Mouse (Mus musculus) G1E (cell line): Measurements from ENCODE around the gene Eef1akmt4. TPM values are rescaled to one million over a fixed set of nuclear protein-coding genes. Genes with fewer than 3 reads are reported as not detected.
A peak's percentile ranks its signal among the peaks of the same experiment; 100 is the strongest.

Experiments used
- ATAC-seq: 2 replicates; pipeline ENCODE4 v1.8.0; 2016; ENCODE audit warnings: mild to moderate bottlenecking; ENCODE audit not compliant: insufficient number of reproducible peaks, poor library complexity, low FRiP score, severe bottlenecking; ENCODE audit errors: extremely low read depth
- DNase-seq: peaks from one replicate; pipeline ENCODE4 v3.0.0; 2012; ENCODE audit warnings: low spot score
- H3K27me3 ChIP-seq: 2 replicates; pipeline ENCODE4 v1.6.1; 2012; ENCODE audit warnings: mild to moderate bottlenecking, low read length, inconsistent platforms; ENCODE audit not compliant: insufficient read depth
- H3K36me3 ChIP-seq: replicated peaks from 2 replicates; pipeline ENCODE3; 2012; ENCODE audit warnings: mild to moderate bottlenecking, inconsistent platforms
- H3K4me1 ChIP-seq: 2 replicates; pipeline ENCODE4 v1.6.1; 2012; ENCODE audit warnings: low read depth, low read length, inconsistent platforms, mixed read lengths; ENCODE audit not compliant: insufficient read depth
- H3K4me3 ChIP-seq: 2 replicates; pipeline ENCODE4 v1.5.1; 2012; ENCODE audit warnings: low read depth, mild to moderate bottlenecking, inconsistent platforms, low read length, moderate library complexity, mixed read lengths
- H3K9me3 ChIP-seq: replicated peaks from 2 replicates; pipeline ENCODE4 v1.6.1; 2012; ENCODE audit warnings: inconsistent platforms
- CTCF ChIP-seq: IDR thresholded peaks from 2 replicates; pipeline ENCODE4 v1.5.1; 2012; ENCODE audit warnings: low read depth, low read length, inconsistent platforms, mixed read lengths
- GATA1 ChIP-seq: IDR thresholded peaks from 2 replicates; pipeline ENCODE4 v1.6.1; 2012; ENCODE audit warnings: borderline replicate concordance, low read length, inconsistent platforms, mixed read lengths
- GATA2 ChIP-seq: IDR thresholded peaks from 2 replicates; pipeline ENCODE4 v1.6.1; 2012; ENCODE audit warnings: low read depth, low read length, inconsistent platforms, borderline replicate concordance
- POLR2AphosphoS5 ChIP-seq: IDR thresholded peaks from 2 replicates; pipeline ENCODE4 v1.6.1; 2012; ENCODE audit warnings: low read depth, low read length, inconsistent platforms; ENCODE audit not compliant: insufficient replicate concordance
- TAL1 ChIP-seq: conservative IDR thresholded peaks from 2 replicates; pipeline ENCODE4 v1.6.1; 2012; ENCODE audit warnings: low read depth, low read length, inconsistent platforms, mixed read lengths
- polyA plus RNA-seq: library from polyadenylated mRNA; stranded (reverse); fragments of >175 nt; gene quantifications from 2 replicates; pipeline ENCODE4 v1.2.3, GENCODE M21; 2012
- total RNA-seq, 2 experiments: library from RNA; stranded (forward) in 1 of 2; stranded (reverse) in 1 of 2; fragments of 200-1000 nt in 1 of 2; fragments of >200 nt in 1 of 2; fragmentation: Nextera tagmentation in 1 of 2; gene quantifications; 2 replicates each; pipeline ENCODE4 v1.2.3; 2014 to 2017

Gene Eef1akmt4
- total and polyA plus RNA-seq, 3 experiments: 8.7 to 16.4 (median 11.5) TPM

GRCm38 (mm10) chr16:20621991-20622685 lies 10.7 kb downstream of the Eef1akmt4 start:
- DNase-seq (peak; percentile 54), ATAC-seq (peak; percentile 38; the same call in 1 of the 2 replicates)
- Histone ChIP-seq H3K36me3 (peaks cover 23% of the 10 kb centered on the region), H3K27me3 (peaks cover 57% of the 10 kb centered on the region), H3K9me3 (no peaks in the 10 kb centered on the region), H3K4me3 (peak overlapping the region; percentile 76), H3K4me1 (peaks cover 32% of the 10 kb centered on the region)
- TF ChIP-seq GATA2 (no peak), POLR2AphosphoS5 (no peak), CTCF (no peak)

GRCm38 (mm10) chr16:20623211-20623610 lies 11.8 kb downstream of the Eef1akmt4 start:
- H3K4me3 ChIP-seq: no peak overlapping the region

GRCm38 (mm10) chr16:20628871-20629391 lies 17.5 kb downstream of the Eef1akmt4 start:
- DNase-seq (no peak), ATAC-seq (no peak)
- peaks cover 3% of the 10 kb centered on the region; the same call in 1 of the 2 replicates for H3K4me1 ChIP-seq
- TF ChIP-seq POLR2AphosphoS5 (no peak), GATA2 (no peak), GATA1 (no peak), CTCF (no peak), TAL1 (no peak)
- no peak overlapping the region for H3K4me3 ChIP-seq
- peaks cover 4% of the 10 kb centered on the region; the same call in 1 of the 2 replicates for H3K9me3 ChIP-seq
- peaks cover 57% of the 10 kb centered on the region for H3K27me3 ChIP-seq
- H3K36me3 ChIP-seq: no peaks in the 10 kb centered on the region

More at GRCm38 (mm10) chr16:20623211-20623610, 11.8 kb downstream of the Eef1akmt4 start:
- no peaks in the 10 kb centered on the region for H3K9me3 ChIP-seq
- DNase-seq (no peak), ATAC-seq (no peak)
- TF ChIP-seq POLR2AphosphoS5: no peak
- TF ChIP-seq CTCF: no peak
- no peak for TF ChIP-seq GATA2
- TF ChIP-seq TAL1: no peak
- no peak for TF ChIP-seq GATA1
- peaks cover 32% of the 10 kb centered on the region for H3K4me1 ChIP-seq
- H3K27me3 ChIP-seq: peaks cover 57% of the 10 kb centered on the region
- H3K36me3 ChIP-seq: peaks cover 14% of the 10 kb centered on the region

GRCm38 (mm10) chr16:20629731-20630634 lies 18.6 kb downstream of the Eef1akmt4 start, which contains the start of gene Ece2:
Ece2 (plus strand) TSS chr16:20629828.
- no peak for TF ChIP-seq CTCF
- no peak for TF ChIP-seq GATA2
- no peak for TF ChIP-seq GATA1
- no peak for TF ChIP-seq POLR2AphosphoS5
- TF ChIP-seq TAL1: no peak

GRCm38 (mm10) chr16:20637410-20637809 lies 26.0 kb downstream of the Eef1akmt4 start:
- Histone ChIP-seq H3K4me1 (peaks cover 5% of the 10 kb centered on the region), H3K36me3 (no peaks in the 10 kb centered on the region), H3K27me3 (peaks cover 53% of the 10 kb centered on the region), H3K4me3 (no peak overlapping the region), H3K9me3 (no peaks in the 10 kb centered on the region)
- ATAC-seq (no peak), DNase-seq (no peak)
- TF ChIP-seq GATA2 (no peak), GATA1 (no peak), POLR2AphosphoS5 (no peak), CTCF (no peak), TAL1 (no peak)

More at GRCm38 (mm10) chr16:20629731-20630634, 18.6 kb downstream of the Eef1akmt4 start, which contains the start of gene Ece2:
- DNase-seq: no peak
- ATAC-seq: no peak
- Histone ChIP-seq H3K4me3 (no peak within 1 kb of the TSS; the same call in 1 of the 2 replicates), H3K9me3 (peaks cover 4% of the 10 kb centered on the region; the same call in 1 of the 2 replicates), H3K36me3 (no peaks in the 10 kb centered on the region), H3K4me1 (peaks cover 3% of the 10 kb centered on the region), H3K27me3 (peaks cover 60% of the 10 kb centered on the region)

GRCm38 (mm10) chr16:20638367-20638766 lies 27.0 kb downstream of the Eef1akmt4 start:
- peaks cover 50% of the 10 kb centered on the region for H3K27me3 ChIP-seq
- TF ChIP-seq CTCF (no peak), GATA2 (no peak), GATA1 (no peak), POLR2AphosphoS5 (no peak), TAL1 (no peak)

More at GRCm38 (mm10) chr16:20638367-20638766, 27.0 kb downstream of the Eef1akmt4 start:
- Histone ChIP-seq H3K9me3 (no peaks in the 10 kb centered on the region), H3K4me3 (no peak overlapping the region), H3K4me1 (peaks cover 7% of the 10 kb centered on the region), H3K36me3 (no peaks in the 10 kb centered on the region)
- DNase-seq (no peak), ATAC-seq (no peak)
